Mouse (Mus musculus) thymus, adult 2 months (tissue): ENCODE data around the gene Pdzd7. TPM values are rescaled to one million over a fixed set of nuclear protein-coding genes. Genes with fewer than 3 reads are reported as not detected.

Experiments
- DNase-seq: peaks from one replicate; pipeline ENCODE4 v3.0.0; 2021
- H3K27ac ChIP-seq: fragments of 200-500 bp; 2 replicates; pipeline ENCODE4 v1.5.1; 2012; ENCODE audit warnings: low read length, control low read depth; ENCODE audit not compliant: control insufficient read depth, insufficient read depth
- H3K27me3 ChIP-seq: fragments of 200-500 bp; 2 replicates; pipeline ENCODE4 v1.6.1; 2012; ENCODE audit warnings: mild to moderate bottlenecking, low read length, moderate library complexity, mixed read lengths; ENCODE audit not compliant: control insufficient read depth, insufficient read depth
- H3K36me3 ChIP-seq: fragments of 200-500 bp; 2 replicates; pipeline ENCODE4 v1.6.1; 2012; ENCODE audit warnings: mild to moderate bottlenecking, low read length, moderate library complexity; ENCODE audit not compliant: control insufficient read depth, insufficient read depth
- H3K4me1 ChIP-seq: fragments of 200-500 bp; replicated peaks from 2 replicates; pipeline ENCODE4 v1.6.1; 2012; ENCODE audit warnings: low read length; ENCODE audit not compliant: control insufficient read depth, insufficient read depth
- H3K4me3 ChIP-seq: fragments of 200-500 bp; 2 replicates; pipeline ENCODE4 v1.5.1; 2012; ENCODE audit warnings: mild to moderate bottlenecking, low read length, control low read depth, moderate library complexity; ENCODE audit not compliant: control insufficient read depth, insufficient read depth
- CTCF ChIP-seq: fragments of 200-500 bp; IDR thresholded peaks from 2 replicates; pipeline ENCODE4 v1.5.1; 2012; ENCODE audit warnings: mild to moderate bottlenecking, control low read depth, low read length, moderate library complexity, borderline replicate concordance; ENCODE audit not compliant: control insufficient read depth, poor library complexity, insufficient read depth; ENCODE audit errors: extremely low read depth
- POLR2A ChIP-seq: fragments of 200-500 bp; IDR thresholded peaks from 2 replicates; pipeline ENCODE4 v1.6.1; 2012; ENCODE audit warnings: mild to moderate bottlenecking, low read length, control low read depth, moderate library complexity; ENCODE audit not compliant: control insufficient read depth, poor library complexity, insufficient read depth; ENCODE audit errors: extremely low read depth
- WGBS: fragments of 180-500 bp; shearing (Covaris S2); methylation state at CpG from one replicate; pipeline ENCODE4 v1.1.7; 2018; 5-methylcytosine and 5-hydroxymethylcytosine counted together
- polyA plus RNA-seq: library from polyadenylated mRNA; depleted of rRNA; stranded (reverse); fragments of >200 nt; gene quantifications from 2 replicates; pipeline ENCODE4 v1.2.3, GENCODE M21; 2012; rRNA removed

Gene Pdzd7
- polyA plus RNA-seq, 1 experiment: 0.47 TPM

DNA sequence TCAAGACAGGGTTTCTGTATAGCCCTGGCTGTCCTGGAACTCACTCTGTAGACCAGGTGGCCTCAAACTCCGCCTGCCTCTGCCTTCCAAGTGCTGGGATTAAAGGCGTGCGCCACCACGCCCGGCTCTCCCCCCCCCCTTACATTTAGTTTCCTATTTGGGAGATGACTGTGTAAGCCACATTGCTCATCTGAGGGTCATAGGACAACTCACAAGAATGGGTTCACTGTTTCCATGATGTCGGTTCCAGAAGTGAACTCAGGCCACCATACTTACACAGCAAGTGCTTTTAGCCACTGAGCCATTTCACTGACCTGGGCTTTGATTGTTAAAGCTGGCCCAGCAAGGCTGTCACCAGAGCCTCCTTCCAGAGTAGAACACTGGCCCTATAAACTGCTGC lies 68.4 kb downstream of the Pdzd7 start:
- 97% methylated on average over 6 of the region's 6 CpGs for WGBS
- TF ChIP-seq CTCF (no peak), POLR2A (no peak)
- Histone ChIP-seq H3K27me3 (no peaks in the 10 kb centered on the region), H3K4me1 (peaks cover 2% of the 10 kb centered on the region; the same call in 1 of the 2 replicates), H3K4me3 (no peak overlapping the region), H3K36me3 (peaks cover 73% of the 10 kb centered on the region), H3K27ac (no peak overlapping the region)
- DNase-seq: no peak

Other genes starting within 250 kb of the Pdzd7 start
- gene Slf2, start 114.6 kb downstream of the Pdzd7 start, polyA plus RNA-seq: 98.6 and 134 TPM in 2 replicates
- gene Sema4g, start 56.6 kb downstream of the Pdzd7 start, polyA plus RNA-seq: 13.7 TPM in 2 replicates
- 11.5 and 11.6 TPM in 2 replicates for gene Twnk, start 40.1 kb downstream of the Pdzd7 start, polyA plus RNA-seq
- gene Mrpl43, start 39.3 kb downstream of the Pdzd7 start, polyA plus RNA-seq: 121 and 137 TPM in 2 replicates
- gene Lzts2, start 31.3 kb downstream of the Pdzd7 start, polyA plus RNA-seq: 37.6 and 41.2 TPM in 2 replicates
- gene Sfxn3, start 1.8 kb upstream of the Pdzd7 start, polyA plus RNA-seq: 46.9 and 61.1 TPM in 2 replicates
- 4.6 and 7.9 TPM in 2 replicates for gene Kazald1, start 29.5 kb upstream of the Pdzd7 start, polyA plus RNA-seq
- 0.19 and 0.29 TPM in 2 replicates for gene Tlx1, start 105.0 kb upstream of the Pdzd7 start, polyA plus RNA-seq
- 0.06 TPM in 1 of 2 replicates, not detected in the other for gene Lbx1, start 190.1 kb upstream of the Pdzd7 start, polyA plus RNA-seq